Mouse (Mus musculus) small intestine, adult 2 months (tissue): ENCODE measurements around the gene 1700015G11Rik.

Experiments used
- CTCF ChIP-seq: fragments of 200-500 bp; IDR thresholded peaks from 2 replicates; pipeline ENCODE4 v1.5.1; 2012; ENCODE audit warnings: low read depth, mild to moderate bottlenecking, control low read depth, inconsistent platforms, low read length, moderate library complexity, mixed read lengths; ENCODE audit not compliant: insufficient replicate concordance, insufficient read length; ENCODE audit errors: extremely low read depth
- POLR2A ChIP-seq: fragments of 200-500 bp; IDR thresholded peaks from 2 replicates; pipeline ENCODE4 v1.6.1; 2012; ENCODE audit warnings: low read depth, mild to moderate bottlenecking, control low read depth, inconsistent platforms, low read length, moderate library complexity

- TF ChIP-seq POLR2A (peak; percentile 32; the same call in 1 of the 2 replicates), CTCF (no peak)
Measured at GRCm38 (mm10) chr7:52005511-52006295, 9.8 kb downstream of the 1700015G11Rik start, which contains the start of gene Svip.
